Mouse (Mus musculus): Measurements from ENCODE around the gene Iyd. TPM values are rescaled to one million over a fixed set of nuclear protein-coding genes. Genes with fewer than 3 reads are reported as not detected.

Gene Iyd
- 178 TPM for polyA plus RNA-seq (2014; fragmentation: Illumina TruSeq; extraction: RNeasy Lipid Tissue Mini Kit (QIAGEN cat#74804); ENCODE audit: low read depth, low replicate concordance)

GRCm38 (mm10) chr10:3540003-3540827 is at the start of gene Iyd:
Gene Iyd, plus strand, starts transcription at chr10:3540240.

Other genes starting within 250 kb of the Iyd start
- gene Ppp1r14c, start 174.2 kb upstream of the Iyd start, polyA plus RNA-seq (2014; fragmentation: Illumina TruSeq; extraction: RNeasy Lipid Tissue Mini Kit (QIAGEN cat#74804); ENCODE audit: low read depth, low replicate concordance), result not detected
- gene Plekhg1, start 200.1 kb downstream of the Iyd start, polyA plus RNA-seq (2014; fragmentation: Illumina TruSeq; extraction: RNeasy Lipid Tissue Mini Kit (QIAGEN cat#74804); ENCODE audit: low read depth, low replicate concordance), result 3.7 TPM

Measured in liver, adult 10 weeks (tissue).